In genomic region chr11:32454800-32455506, GRCm38 (mm10) we compare ENCODE assay signal across 8 mouse cellular contexts. TPM values are rescaled to one million over a fixed set of nuclear protein-coding genes. Genes with fewer than 3 reads are reported as not detected.
DNase-seq lines count a peak whose midpoint lies in the region; ATAC-seq and TF ChIP-seq lines count a peak whose summit lies in the region.

Gene Ubtd2, plus strand, starts transcription at chr11:32455370.

- H3K9ac ChIP-seq in hindbrain, postnatal 0 days (replicated peaks; ENCODE audit: low read length), result peak within 1 kb of the TSS; percentile 73

- H3K36me3 ChIP-seq in hindbrain, postnatal 0 days (ENCODE audit: insufficient read depth, low read length), result no peaks in the 10 kb centered on the region

- intact Hi-C loops in gastrocnemius, adult 2 months (cut with DNase I), result loop anchor here (5.0 kb wide), 4 partner anchors 32 to 257 kb away; partner anchors contain the start of genes Efcab9 and Stk10
- intact Hi-C loops in left cerebral cortex, adult 2 months (cut with DNase I), result loop anchor here (2.0 to 5.0 kb wide), 6 partner anchors 50 to 692 kb away; partner anchors contain the start of genes Efcab9, Fgf18 and Stk10

- WGBS in hindbrain, postnatal 0 days, result 1% methylated on average over 58 of the region's 86 CpGs

- no peaks in the 10 kb centered on the region for H3K4me1 ChIP-seq in hindbrain, postnatal 0 days (ENCODE audit: insufficient read depth, low read length)

- peak within 1 kb of the TSS; percentile 72 for H3K4me2 ChIP-seq in hindbrain, postnatal 0 days (ENCODE audit: low read depth, low read length)

- H3K4me3 ChIP-seq in gastrocnemius, adult 2 months, result peak within 1 kb of the TSS; percentile 87
- H3K4me3 ChIP-seq in hindbrain, postnatal 0 days (ENCODE audit: low read length), result peak within 1 kb of the TSS; percentile 86
- peak within 1 kb of the TSS; percentile 95 for H3K4me3 ChIP-seq in left cerebral cortex, adult 2 months

- no peaks in the 10 kb centered on the region for H3K27me3 ChIP-seq in hindbrain, postnatal 0 days (ENCODE audit: insufficient read depth, low read length)

- no peaks in the 10 kb centered on the region for H3K9me3 ChIP-seq in hindbrain, postnatal 0 days (ENCODE audit: low read length)

- DNase-seq in WW6 (ENCODE audit: low read depth, low spot score), result peak; percentile 85
- peak; percentile 98 for DNase-seq in cerebellum, postnatal 4 days (ENCODE audit: low spot score in 2 of 2)
- peak; percentile 99 for DNase-seq in gastrocnemius, adult 2 months
- peak; percentile 98 for DNase-seq in hindbrain, postnatal 0 days (ENCODE audit: low spot score)
- DNase-seq in left cerebral cortex, adult 2 months (ENCODE audit: extremely low spot score in 1 of 2, low spot score in 2 of 2), result peak; percentile 96 to 99
- peak; percentile 97 to 98 for DNase-seq in right cerebral cortex, adult 2 months (ENCODE audit: low spot score in 2 of 2)
- DNase-seq in urinary bladder, postnatal 14 days (ENCODE audit: low spot score), result peak; percentile 97

- TF ChIP-seq CTCF in gastrocnemius, adult 2 months (IDR thresholded peaks at IDR 0.05), result no peak
- TF ChIP-seq CTCF in hindbrain, postnatal 0 days (IDR thresholded peaks at IDR 0.05; ENCODE audit: low read depth), result no peak
- no peak for TF ChIP-seq CTCF in left cerebral cortex, adult 2 months (IDR thresholded peaks at IDR 0.05)

- peak within 1 kb of the TSS; percentile 98 for H3K27ac ChIP-seq in gastrocnemius, adult 2 months
- peak within 1 kb of the TSS; percentile 94 for H3K27ac ChIP-seq in hindbrain, postnatal 0 days
- peak within 1 kb of the TSS; percentile 91 for H3K27ac ChIP-seq in left cerebral cortex, adult 2 months

- ATAC-seq in hindbrain, postnatal 0 days, result peak; percentile 99
- peak; percentile 95 for ATAC-seq in megakaryocyte, adult 5-6 weeks (ENCODE audit: poor library complexity, severe bottlenecking)

RNA-seq across cellular contexts. Expression of gene Ubtd2, which starts in this region (rescaled TPM):
- total RNA-seq in gastrocnemius, adult 2 months (2021), result 10 to 100 TPM in 1 of 2 experiments, 1 to 10 TPM in 1; 9.3 to 12.1 TPM
- total RNA-seq in hindbrain, postnatal 0 days (2014; rRNA removed), result 47.4 and 53.8 TPM in 2 replicates
- 30.6 TPM in 2 replicates for polyA plus RNA-seq in hindbrain, postnatal 0 days (2015; fragmentation: Nextera tagmentation; extraction: Ambion mirVana)
- total RNA-seq in left cerebral cortex, adult 2 months (2021), result 10 to 100 TPM; 53.9 to 57.3 TPM
- total RNA-seq in megakaryocyte, adult 5-6 weeks (2015), result 2.3 and 3.4 TPM in 2 replicates
- total RNA-seq in megakaryocyte, adult 5-6 weeks (2017), result 0.24 and 1.8 TPM in 2 replicates

Comparison
In these comparisons a context has a peak if more than half of its experiments do, and no peak if none do; other contexts are left out.
1. Peak in every context shown above with its lines: DNase-seq, ATAC-seq, H3K4me3 ChIP-seq and H3K27ac ChIP-seq.